Mouse (Mus musculus): ENCODE measurements around the gene Stag2. TPM values are rescaled to one million over a fixed set of nuclear protein-coding genes. Genes with fewer than 3 reads are reported as not detected.

The Stag2 gene
- polyA plus RNA-seq, 1 experiment from 2014 or later = 41.0 TPM

GRCm38 (mm10) chrX:42290215-42290614 is 141.1 kb downstream of the Stag2 start:
- no peaks in the 10 kb centered on the region for H3K4me1 ChIP-seq
- no peak for ATAC-seq
- H3K4me3 ChIP-seq = no peak overlapping the region
- no peak overlapping the region for H3K4me2 ChIP-seq
- H3K9ac ChIP-seq = no peak overlapping the region
- no peaks in the 10 kb centered on the region for H3K36me3 ChIP-seq (ENCODE audit: poor library complexity, severe bottlenecking)
- H3K27me3 ChIP-seq = no peaks in the 10 kb centered on the region
- 80% methylated on average over 3 of the region's 3 CpGs for WGBS
- H3K9me3 ChIP-seq (replicated peaks) = no peaks in the 10 kb centered on the region
- no peak overlapping the region for H3K27ac ChIP-seq

- Histone ChIP-seq H3K4me1 (no peaks in the 10 kb centered on the region), H3K27me3 (no peaks in the 10 kb centered on the region), H3K9ac (no peak overlapping the region), H3K9me3 (replicated peaks) (no peaks in the 10 kb centered on the region), H3K4me2 (no peak overlapping the region), H3K27ac (no peak overlapping the region), H3K36me3 (ENCODE audit: poor library complexity, severe bottlenecking) (no peaks in the 10 kb centered on the region), H3K4me3 (no peak overlapping the region)
- 82% methylated on average over 3 of the region's 3 CpGs for WGBS
- no peak for ATAC-seq
These were observed 166.1 kb downstream of the Stag2 start for GRCm38 (mm10) chrX:42315231-42315630.

GRCm38 (mm10) chrX:42320424-42320823 is 171.3 kb downstream of the Stag2 start:
- no peak for ATAC-seq
- Histone ChIP-seq H3K4me3 (no peak overlapping the region), H3K36me3 (ENCODE audit: poor library complexity, severe bottlenecking) (no peaks in the 10 kb centered on the region), H3K9ac (no peak overlapping the region), H3K9me3 (replicated peaks) (no peaks in the 10 kb centered on the region), H3K27ac (no peak overlapping the region), H3K27me3 (no peaks in the 10 kb centered on the region), H3K4me2 (no peak overlapping the region), H3K4me1 (0 out of 2 replicates have a peak, but pooled peaks cover 3% of the 10 kb centered on the region)
- whole genome bisulfite sequencing = 27% methylated on average over 5 of the region's 5 CpGs

- no peaks in the 10 kb centered on the region for H3K36me3 ChIP-seq (ENCODE audit: poor library complexity, severe bottlenecking)
- H3K27ac ChIP-seq = no peak overlapping the region
- H3K9me3 ChIP-seq (replicated peaks) = no peaks in the 10 kb centered on the region
- ATAC-seq = no peak
- no peak overlapping the region for H3K4me2 ChIP-seq
- H3K4me3 ChIP-seq = no peak overlapping the region
- H3K4me1 ChIP-seq = 0 out of 2 replicates have a peak, but pooled peaks cover 3% of the 10 kb centered on the region
- 20% methylated on average over 9 of the region's 9 CpGs for WGBS
- no peaks in the 10 kb centered on the region for H3K27me3 ChIP-seq
- no peak overlapping the region for H3K9ac ChIP-seq
These were observed 172.2 kb downstream of the Stag2 start for GRCm38 (mm10) chrX:42321200-42321773.

- Histone ChIP-seq H3K4me2 (no peak overlapping the region), H3K27ac (no peak overlapping the region), H3K9me3 (replicated peaks) (no peaks in the 10 kb centered on the region), H3K27me3 (no peaks in the 10 kb centered on the region), H3K9ac (no peak overlapping the region), H3K4me1 (0 out of 2 replicates have a peak, but pooled peaks cover 3% of the 10 kb centered on the region), H3K36me3 (ENCODE audit: poor library complexity, severe bottlenecking) (no peaks in the 10 kb centered on the region), H3K4me3 (no peak overlapping the region)
- 28% methylated on average over 3 of the region's 3 CpGs for WGBS
- 0 out of 2 replicates have a peak, but pooled peaks have one; percentile 24 for ATAC-seq
These were observed 175.7 kb downstream of the Stag2 start for GRCm38 (mm10) chrX:42324848-42325247.

Other genes starting within 250 kb of the Stag2 start
- 99.1 and 99.4 TPM in 2 replicates for gene Thoc2, start 228.6 kb upstream of the Stag2 start, polyA plus RNA-seq (2015; fragmentation: Nextera tagmentation; extraction: Ambion mirVana)
- gene Xiap, start 89.6 kb upstream of the Stag2 start, polyA plus RNA-seq (2015; fragmentation: Nextera tagmentation; extraction: Ambion mirVana) = 12.0 TPM in 2 replicates

Data from forebrain, embryonic 13.5 days (tissue).